Mouse (Mus musculus) layer of hippocampus, adult 9-11 months (tissue): ENCODE measurements at regions not wholly inside any gene's neighbourhood (a gene's known extent, or its start where the extent isn't known, plus 50 kb on each side); places are given as distances from the start of the nearest gene placed in this dataset.

Experiments
- DNase-seq: peaks from one replicate; pipeline ENCODE4 v3.0.0; 2022

- DNase-seq, result no peak
These were observed 94.9 kb upstream of the Parp11 start for GRCm38 (mm10) chr6:127351691-127352090.

GRCm38 (mm10) chr6:127355112-127355511 lies 91.5 kb upstream of the Parp11 start:
- DNase-seq, result no peak

GRCm38 (mm10) chr6:127356442-127356841 lies 90.2 kb upstream of the Parp11 start:
- DNase-seq, result peak; percentile 16

- no peak for DNase-seq
These were observed 87.8 kb upstream of the Parp11 start for GRCm38 (mm10) chr6:127358805-127359204.

- DNase-seq, result peak; percentile 47
These were observed 87.2 kb upstream of the Parp11 start for GRCm38 (mm10) chr6:127359391-127359874.

GRCm38 (mm10) chr6:127362166-127362565 lies 84.5 kb upstream of the Parp11 start:
- DNase-seq, result no peak

- DNase-seq, result no peak
These were observed 83.5 kb upstream of the Parp11 start for GRCm38 (mm10) chr6:127362966-127363752.

GRCm38 (mm10) chr6:127363871-127364590 lies 82.6 kb upstream of the Parp11 start:
- DNase-seq, result no peak

GRCm38 (mm10) chr6:127364591-127365187 lies 82.0 kb upstream of the Parp11 start:
- no peak for DNase-seq

- DNase-seq, result no peak
These were observed 81.4 kb upstream of the Parp11 start for GRCm38 (mm10) chr6:127365246-127365645.

GRCm38 (mm10) chr6:127365651-127366050 lies 81.0 kb upstream of the Parp11 start:
- no peak for DNase-seq

- DNase-seq, result no peak
These were observed 73.6 kb upstream of the Parp11 start for GRCm38 (mm10) chr6:127373052-127373451.

- DNase-seq, result no peak
These were observed 72.7 kb upstream of the Parp11 start for GRCm38 (mm10) chr6:127373797-127374463.

GRCm38 (mm10) chr6:127374464-127375143 lies 72.0 kb upstream of the Parp11 start:
- no peak for DNase-seq

- no peak for DNase-seq
These were observed 71.5 kb upstream of the Parp11 start for GRCm38 (mm10) chr6:127375144-127375529.

- no peak for DNase-seq
These were observed 70.9 kb upstream of the Parp11 start for GRCm38 (mm10) chr6:127375711-127376199.

- DNase-seq, result no peak
These were observed 67.9 kb upstream of the Parp11 start for GRCm38 (mm10) chr6:127378701-127379100.

- no peak for DNase-seq
These were observed 67.1 kb upstream of the Parp11 start for GRCm38 (mm10) chr6:127379511-127379910.

GRCm38 (mm10) chr6:127381148-127381888 lies 65.3 kb upstream of the Parp11 start:
- DNase-seq, result no peak

GRCm38 (mm10) chr6:127391258-127392011 lies 55.2 kb upstream of the Parp11 start:
- no peak for DNase-seq
